Mouse (Mus musculus): ENCODE measurements around the gene Gdf10.

DNA sequence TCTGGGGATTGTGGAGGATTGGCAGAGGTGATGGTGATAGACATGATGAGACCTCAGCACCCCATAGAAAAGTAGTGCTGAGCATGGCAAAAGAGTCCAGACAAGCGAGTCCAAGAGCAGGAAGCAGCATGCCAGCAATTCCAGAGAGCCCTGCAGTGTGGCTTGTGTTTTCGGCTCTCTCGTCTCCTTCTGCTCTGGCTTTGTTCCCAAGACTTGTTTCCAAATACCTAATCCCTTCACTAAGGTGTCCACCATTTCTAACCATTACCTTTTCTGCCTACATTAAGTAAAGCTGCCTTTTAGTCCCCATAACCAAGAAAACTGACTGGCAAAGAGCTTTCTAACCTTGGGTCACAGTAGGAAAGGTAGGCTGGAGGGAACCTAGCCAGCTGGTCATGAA lies 31.9 kb upstream of the Gdf10 start:
- no peak for TF ChIP-seq CTCF (IDR thresholded peaks at IDR 0.05; ENCODE audit: low read depth, low read length)
- no peak for TF ChIP-seq EP300 (IDR thresholded peaks at IDR 0.05; ENCODE audit: insufficient read depth, low read depth, low read length)
